Mouse (Mus musculus): ENCODE data around the gene Efcab6. TPM values are rescaled to one million over a fixed set of nuclear protein-coding genes. Genes with fewer than 3 reads are reported as not detected.

Gene Efcab6
- polyA plus RNA-seq, 1 experiment = not detected

GRCm38 (mm10) chr15:83989241-83989640, 75.9 kb downstream of the Efcab6 start:
- TF ChIP-seq POLR2A (IDR thresholded peaks at IDR 0.05; ENCODE audit: low read depth, low read length) (no peak), CTCF (IDR thresholded peaks at IDR 0.05; ENCODE audit: extremely low read depth, insufficient read depth, insufficient read length, insufficient replicate concordance) (no peak)

DNA sequence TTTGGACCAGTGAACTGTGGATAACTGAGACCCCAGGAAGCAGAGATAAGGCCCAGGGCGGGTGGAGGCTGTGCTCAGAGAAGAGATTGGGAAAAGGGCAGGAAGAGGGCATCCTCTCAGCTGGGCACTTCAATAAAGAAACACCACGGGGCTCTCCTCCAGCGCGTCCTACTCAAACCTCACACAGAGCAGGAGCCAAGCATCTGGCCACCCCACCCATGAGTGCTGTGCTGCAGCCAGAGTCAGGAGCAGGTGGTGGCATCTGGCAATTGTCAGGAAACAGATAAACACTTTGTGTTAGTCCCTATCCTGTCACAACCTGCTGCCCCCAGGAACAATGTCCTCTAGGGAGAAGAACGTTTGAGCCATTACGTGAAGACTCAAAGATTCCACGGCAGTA, 77.1 kb downstream of the Efcab6 start:
- DNase-seq (ENCODE audit: low read depth in 1 of 2, low spot score in 2 of 2) = no peak
- H3K36me3 ChIP-seq (ENCODE audit: control insufficient read depth, insufficient read depth, low read length) = no peaks in the 10 kb centered on the region
- H3K4me3 ChIP-seq (ENCODE audit: extremely low read depth, insufficient read depth, insufficient read length) = no peak overlapping the region
- WGBS = 53% methylated on average over 7 of the region's 7 CpGs
- no peaks in the 10 kb centered on the region for H3K4me1 ChIP-seq (ENCODE audit: control insufficient read depth, insufficient read depth, insufficient read length)
- H3K27ac ChIP-seq (ENCODE audit: insufficient read depth, low read length) = no peak overlapping the region
- TF ChIP-seq CTCF (IDR thresholded peaks at IDR 0.05; ENCODE audit: extremely low read depth, insufficient read depth, insufficient read length, insufficient replicate concordance) (no peak), POLR2A (IDR thresholded peaks at IDR 0.05; ENCODE audit: low read depth, low read length) (no peak)
- no peaks in the 10 kb centered on the region for H3K27me3 ChIP-seq (ENCODE audit: control insufficient read depth, insufficient read depth, low read length)

More at GRCm38 (mm10) chr15:83989241-83989640, 75.9 kb downstream of the Efcab6 start:
- H3K4me1 ChIP-seq (ENCODE audit: control insufficient read depth, insufficient read depth, insufficient read length) = no peaks in the 10 kb centered on the region
- WGBS = 92% methylated on average over 5 of the region's 5 CpGs
- H3K27ac ChIP-seq (ENCODE audit: insufficient read depth, low read length) = no peak overlapping the region
- H3K36me3 ChIP-seq (ENCODE audit: control insufficient read depth, insufficient read depth, low read length) = no peaks in the 10 kb centered on the region
- H3K4me3 ChIP-seq (ENCODE audit: extremely low read depth, insufficient read depth, insufficient read length) = no peak overlapping the region
- DNase-seq (ENCODE audit: low read depth in 1 of 2, low spot score in 2 of 2) = no peak
- H3K27me3 ChIP-seq (ENCODE audit: control insufficient read depth, insufficient read depth, low read length) = no peaks in the 10 kb centered on the region

DNA sequence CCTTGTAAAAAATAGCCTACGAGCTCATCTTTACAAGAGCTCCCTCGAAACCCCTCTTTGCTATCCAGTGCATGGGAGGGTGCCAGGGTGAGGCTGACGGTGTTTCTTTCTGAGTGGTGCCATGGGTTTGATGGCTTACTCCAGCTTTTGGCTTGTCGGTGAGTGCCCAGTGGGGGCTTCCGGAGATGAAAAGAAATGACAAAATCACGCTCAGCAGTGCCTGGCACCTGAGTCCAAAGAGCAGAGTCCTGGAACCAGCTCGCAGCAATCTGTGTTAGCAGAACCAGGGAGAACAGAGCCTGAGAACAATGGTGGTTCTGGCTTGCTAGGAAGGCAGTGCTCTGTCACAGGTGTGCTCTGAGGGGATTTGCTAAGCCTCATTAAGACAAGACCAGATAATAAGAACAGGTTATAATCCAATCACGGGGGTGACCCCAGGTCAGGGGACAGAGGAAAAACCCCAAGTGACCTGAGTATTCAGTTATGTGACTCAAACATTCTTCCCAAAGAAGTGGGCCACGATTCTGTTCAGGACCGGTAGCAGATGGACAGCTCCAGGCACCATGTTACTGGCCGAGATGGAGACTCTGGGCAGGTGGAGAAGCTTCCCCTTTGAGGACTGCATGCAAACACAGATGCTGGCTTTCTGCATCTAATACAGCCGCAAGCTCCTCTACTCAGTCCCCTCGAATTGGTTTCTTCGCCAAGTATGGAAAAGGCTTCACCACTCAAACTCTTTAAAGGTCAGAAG, 82.8 kb downstream of the Efcab6 start:
- 66% methylated on average over 14 of the region's 14 CpGs for WGBS
- H3K27ac ChIP-seq (ENCODE audit: insufficient read depth, low read length) = no peak overlapping the region
- TF ChIP-seq CTCF (IDR thresholded peaks at IDR 0.05; ENCODE audit: extremely low read depth, insufficient read depth, insufficient read length, insufficient replicate concordance) (no peak), POLR2A (IDR thresholded peaks at IDR 0.05; ENCODE audit: low read depth, low read length) (no peak)
- no peaks in the 10 kb centered on the region for H3K27me3 ChIP-seq (ENCODE audit: control insufficient read depth, insufficient read depth, low read length)
- no peak overlapping the region for H3K4me3 ChIP-seq (ENCODE audit: extremely low read depth, insufficient read depth, insufficient read length)
- no peaks in the 10 kb centered on the region for H3K4me1 ChIP-seq (ENCODE audit: control insufficient read depth, insufficient read depth, insufficient read length)
- H3K36me3 ChIP-seq (ENCODE audit: control insufficient read depth, insufficient read depth, low read length) = no peaks in the 10 kb centered on the region
- no peak for DNase-seq (ENCODE audit: low read depth in 1 of 2, low spot score in 2 of 2)

GRCm38 (mm10) chr15:83978865-83979264, 86.3 kb downstream of the Efcab6 start:
- 43% methylated on average over 6 of the region's 6 CpGs for WGBS
- TF ChIP-seq CTCF (IDR thresholded peaks at IDR 0.05; ENCODE audit: extremely low read depth, insufficient read depth, insufficient read length, insufficient replicate concordance) (no peak), POLR2A (IDR thresholded peaks at IDR 0.05; ENCODE audit: low read depth, low read length) (no peak)
- no peak overlapping the region for H3K27ac ChIP-seq (ENCODE audit: insufficient read depth, low read length)
- H3K27me3 ChIP-seq (ENCODE audit: control insufficient read depth, insufficient read depth, low read length) = no peaks in the 10 kb centered on the region
- no peaks in the 10 kb centered on the region for H3K36me3 ChIP-seq (ENCODE audit: control insufficient read depth, insufficient read depth, low read length)
- DNase-seq (ENCODE audit: low read depth in 1 of 2, low spot score in 2 of 2) = no peak
- H3K4me1 ChIP-seq (ENCODE audit: control insufficient read depth, insufficient read depth, insufficient read length) = no peaks in the 10 kb centered on the region
- no peak overlapping the region for H3K4me3 ChIP-seq (ENCODE audit: extremely low read depth, insufficient read depth, insufficient read length)

GRCm38 (mm10) chr15:83977108-83977507, 88.1 kb downstream of the Efcab6 start:
- no peaks in the 10 kb centered on the region for H3K36me3 ChIP-seq (ENCODE audit: control insufficient read depth, insufficient read depth, low read length)
- TF ChIP-seq CTCF (IDR thresholded peaks at IDR 0.05; ENCODE audit: extremely low read depth, insufficient read depth, insufficient read length, insufficient replicate concordance) (no peak), POLR2A (IDR thresholded peaks at IDR 0.05; ENCODE audit: low read depth, low read length) (no peak)
- 23% methylated on average over 5 of the region's 5 CpGs for WGBS
- no peaks in the 10 kb centered on the region for H3K27me3 ChIP-seq (ENCODE audit: control insufficient read depth, insufficient read depth, low read length)
- H3K4me3 ChIP-seq (ENCODE audit: extremely low read depth, insufficient read depth, insufficient read length) = no peak overlapping the region
- H3K27ac ChIP-seq (ENCODE audit: insufficient read depth, low read length) = no peak overlapping the region
- no peak for DNase-seq (ENCODE audit: low read depth in 1 of 2, low spot score in 2 of 2)
- H3K4me1 ChIP-seq (ENCODE audit: control insufficient read depth, insufficient read depth, insufficient read length) = no peaks in the 10 kb centered on the region

GRCm38 (mm10) chr15:83972206-83972605, 93.0 kb downstream of the Efcab6 start:
- WGBS = 74% methylated on average over 9 of the region's 9 CpGs
- DNase-seq (ENCODE audit: low read depth in 1 of 2, low spot score in 2 of 2) = no peak

GRCm38 (mm10) chr15:83967802-83968201, 97.4 kb downstream of the Efcab6 start:
- Histone ChIP-seq H3K27ac (ENCODE audit: insufficient read depth, low read length) (no peak overlapping the region), H3K4me1 (ENCODE audit: control insufficient read depth, insufficient read depth, insufficient read length) (no peaks in the 10 kb centered on the region), H3K36me3 (ENCODE audit: control insufficient read depth, insufficient read depth, low read length) (no peaks in the 10 kb centered on the region), H3K4me3 (ENCODE audit: extremely low read depth, insufficient read depth, insufficient read length) (no peak overlapping the region), H3K27me3 (ENCODE audit: control insufficient read depth, insufficient read depth, low read length) (no peaks in the 10 kb centered on the region)
- TF ChIP-seq CTCF (IDR thresholded peaks at IDR 0.05; ENCODE audit: extremely low read depth, insufficient read depth, insufficient read length, insufficient replicate concordance) (no peak), POLR2A (IDR thresholded peaks at IDR 0.05; ENCODE audit: low read depth, low read length) (no peak)
- DNase-seq (ENCODE audit: low read depth in 1 of 2, low spot score in 2 of 2) = no peak
- 88% methylated on average over 12 of the region's 12 CpGs for WGBS

More at GRCm38 (mm10) chr15:83972206-83972605, 93.0 kb downstream of the Efcab6 start:
- no peak for TF ChIP-seq CTCF (IDR thresholded peaks at IDR 0.05; ENCODE audit: extremely low read depth, insufficient read depth, insufficient read length, insufficient replicate concordance)
- TF ChIP-seq POLR2A (IDR thresholded peaks at IDR 0.05; ENCODE audit: low read depth, low read length) = no peak
- Histone ChIP-seq H3K27me3 (ENCODE audit: control insufficient read depth, insufficient read depth, low read length) (no peaks in the 10 kb centered on the region), H3K36me3 (ENCODE audit: control insufficient read depth, insufficient read depth, low read length) (no peaks in the 10 kb centered on the region), H3K27ac (ENCODE audit: insufficient read depth, low read length) (no peak overlapping the region), H3K4me1 (ENCODE audit: control insufficient read depth, insufficient read depth, insufficient read length) (no peaks in the 10 kb centered on the region), H3K4me3 (ENCODE audit: extremely low read depth, insufficient read depth, insufficient read length) (no peak overlapping the region)
